Mouse (Mus musculus) olfactory bulb, adult 2 months (tissue): ENCODE results near the gene Unc13a. TPM values are rescaled to one million over a fixed set of nuclear protein-coding genes. Genes with fewer than 3 reads are reported as not detected.

ENCODE experiments used
- H3K27ac ChIP-seq: fragments of 200-500 bp; 2 replicates; pipeline ENCODE4 v1.5.1; 2012; ENCODE audit warnings: low read depth, low read length; ENCODE audit not compliant: insufficient read depth
- H3K4me1 ChIP-seq: fragments of 200-500 bp; 2 replicates; pipeline ENCODE4 v1.6.1; 2012; ENCODE audit warnings: low read length; ENCODE audit not compliant: control insufficient read depth, insufficient read depth
- H3K4me3 ChIP-seq: fragments of 200-500 bp; 2 replicates; pipeline ENCODE4 v1.5.1; 2012; ENCODE audit warnings: mild to moderate bottlenecking, low read depth, low read length, moderate library complexity; ENCODE audit not compliant: insufficient read depth
- CTCF ChIP-seq: fragments of 200-500 bp; IDR thresholded peaks from 2 replicates; pipeline ENCODE4 v1.5.1; 2012; ENCODE audit warnings: low read depth, mild to moderate bottlenecking, low read length, moderate library complexity; ENCODE audit not compliant: insufficient read depth
- POLR2A ChIP-seq: fragments of 200-500 bp; IDR thresholded peaks from 2 replicates; pipeline ENCODE4 v1.6.1; 2012; ENCODE audit warnings: mild to moderate bottlenecking, low read depth, low read length, moderate library complexity; ENCODE audit not compliant: insufficient read depth
- WGBS: fragments of 180-500 bp; shearing (Covaris S2); methylation state at CpG from one replicate; pipeline ENCODE4 v1.1.7; 2018; 5-methylcytosine and 5-hydroxymethylcytosine counted together
- polyA plus RNA-seq: library from polyadenylated mRNA; stranded (reverse); fragments of >200 nt; gene quantifications from 2 replicates; pipeline ENCODE4 v1.2.4, GENCODE M21; 2012; ENCODE audit warnings: low replicate concordance; ENCODE audit not compliant: missing spikeins, insufficient read depth, insufficient read length

Unc13a gene
- polyA plus RNA-seq, 1 experiment = not detected

GRCm38 (mm10) chr8:71680471-71680870 is 8.9 kb upstream of the Unc13a start:
- no peak overlapping the region for H3K4me3 ChIP-seq
- TF ChIP-seq POLR2A (no peak), CTCF (no peak)
- H3K4me1 ChIP-seq = peaks cover 10% of the 10 kb centered on the region
- 39% methylated on average over 21 of the region's 21 CpGs for WGBS
- H3K27ac ChIP-seq = no peak overlapping the region

- TF ChIP-seq POLR2A (no peak), CTCF (no peak)
- Histone ChIP-seq H3K4me3 (peak overlapping the region; percentile 30), H3K4me1 (peaks cover 10% of the 10 kb centered on the region; the same call in 1 of the 2 replicates), H3K27ac (no peak overlapping the region)
- whole genome bisulfite sequencing = 9% methylated on average over 46 of the region's 46 CpGs
These were observed 8.1 kb upstream of the Unc13a start for GRCm38 (mm10) chr8:71679550-71680168.

- Histone ChIP-seq H3K4me3 (no peak overlapping the region), H3K27ac (no peak overlapping the region), H3K4me1 (peaks cover 10% of the 10 kb centered on the region; the same call in 1 of the 2 replicates)
- no peak for TF ChIP-seq POLR2A
- TF ChIP-seq CTCF = no peak
- WGBS = 43% methylated on average over 16 of the region's 16 CpGs
These were observed 7.6 kb upstream of the Unc13a start for GRCm38 (mm10) chr8:71679116-71679515.

GRCm38 (mm10) chr8:71678216-71678615 is 6.7 kb upstream of the Unc13a start:
- no peak overlapping the region for H3K27ac ChIP-seq
- TF ChIP-seq CTCF = no peak
- TF ChIP-seq POLR2A = no peak
- peaks cover 10% of the 10 kb centered on the region; the same call in 1 of the 2 replicates for H3K4me1 ChIP-seq
- no peak overlapping the region for H3K4me3 ChIP-seq
- WGBS = 67% methylated on average over 4 of the region's 4 CpGs

- TF ChIP-seq POLR2A = no peak
- TF ChIP-seq CTCF = no peak
- H3K4me1 ChIP-seq = peaks cover 10% of the 10 kb centered on the region; the same call in 1 of the 2 replicates
- no peak overlapping the region for H3K4me3 ChIP-seq
- H3K27ac ChIP-seq = no peak overlapping the region
These were observed 6.0 kb upstream of the Unc13a start for GRCm38 (mm10) chr8:71677555-71677954.

- Histone ChIP-seq H3K27ac (no peak overlapping the region), H3K4me1 (peaks cover 10% of the 10 kb centered on the region; the same call in 1 of the 2 replicates), H3K4me3 (no peak overlapping the region)
- WGBS = 59% methylated on average over 9 of the region's 9 CpGs
- TF ChIP-seq POLR2A (no peak), CTCF (no peak)
These were observed 5.2 kb upstream of the Unc13a start for GRCm38 (mm10) chr8:71676803-71677202.

- 5% methylated on average over 39 of the region's 40 CpGs for WGBS
- no peak within 1 kb of the TSS for H3K27ac ChIP-seq
- peaks cover 10% of the 10 kb centered on the region; the same call in 1 of the 2 replicates for H3K4me1 ChIP-seq
- TF ChIP-seq POLR2A = peak; percentile 41; the same call in 1 of the 2 replicates
- TF ChIP-seq CTCF = no peak
- peak within 1 kb of the TSS; percentile 63 for H3K4me3 ChIP-seq
These were observed 4.6 kb upstream of the Unc13a start, which contains the start of gene Jak3 for GRCm38 (mm10) chr8:71676020-71676741. Jak3 (plus strand) TSS chr8:71676296.

GRCm38 (mm10) chr8:71675456-71676019 is 4.0 kb upstream of the Unc13a start:
- peak overlapping the region; percentile 63; the same call in 1 of the 2 replicates for H3K4me3 ChIP-seq
- H3K27ac ChIP-seq = no peak overlapping the region
- peaks cover 10% of the 10 kb centered on the region; the same call in 1 of the 2 replicates for H3K4me1 ChIP-seq
- WGBS = 40% methylated on average over 9 of the region's 9 CpGs
- no peak for TF ChIP-seq POLR2A
- TF ChIP-seq CTCF = no peak

GRCm38 (mm10) chr8:71674071-71674470 is 2.5 kb upstream of the Unc13a start:
- H3K27ac ChIP-seq = no peak overlapping the region
- peaks cover 11% of the 10 kb centered on the region; the same call in 1 of the 2 replicates for H3K4me1 ChIP-seq
- TF ChIP-seq CTCF (no peak), POLR2A (no peak)
- H3K4me3 ChIP-seq = no peak overlapping the region
- WGBS = 74% methylated on average over 2 of the region's 2 CpGs
